In the genomic region with DNA sequence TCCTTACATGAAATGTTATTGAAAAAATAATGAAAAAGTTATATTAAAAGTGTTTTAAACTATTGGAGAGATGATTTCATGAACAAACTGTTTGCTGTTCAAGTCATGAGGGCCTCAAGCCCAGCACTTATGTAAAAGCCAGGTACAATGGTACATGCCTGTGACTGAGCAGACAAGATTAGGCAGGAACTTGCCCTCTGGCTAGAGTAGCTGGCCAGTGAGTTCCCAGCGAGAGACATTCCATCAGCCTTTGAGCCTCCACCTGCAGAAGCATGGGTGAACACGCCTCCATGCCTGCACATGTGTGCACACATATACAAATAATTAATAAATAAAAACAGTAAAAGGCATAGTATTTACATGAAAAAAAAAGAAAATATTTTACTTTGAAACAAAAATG, we compare ENCODE assay signal across 14 mouse cellular contexts.
"Had no signal": no experiment of that assay in that cellular context is flagged by ENCODE, and none has a peak within 500 bp of the region (broad histone marks: within the 10 kb centered on the region; RNA-seq: fewer than 3 reads in every experiment).

No protein-coding gene starts in this region.

- H3K9ac ChIP-seq: lung, embryonic 14.5 days; midbrain, embryonic 12.5 days; neural tube, embryonic 12.5 days; stomach, embryonic 15.5 days had no signal

- H3K4me1 ChIP-seq: midbrain, embryonic 10.5 days; midbrain, embryonic 12.5 days; neural tube, embryonic 12.5 days; stomach, embryonic 15.5 days had no signal

- H3K27me3 ChIP-seq: midbrain, embryonic 12.5 days; neural tube, embryonic 12.5 days; stomach, embryonic 15.5 days had no signal

- DNase-seq: lung, adult 18-20 months; lung, embryonic 14.5 days; lung, postnatal 10 days; lung, postnatal 4 days; midbrain, embryonic 14.5 days; right cerebral cortex, postnatal 14 days; thymus, adult 2 months; thymus, postnatal 25 days; thymus, postnatal 4 days had no signal

- H3K27ac ChIP-seq: midbrain, embryonic 10.5 days; midbrain, embryonic 12.5 days; neural tube, embryonic 12.5 days; stomach, embryonic 15.5 days; stomach, postnatal 0 days had no signal

- H3K9me3 ChIP-seq: midbrain, embryonic 10.5 days; midbrain, embryonic 12.5 days; neural tube, embryonic 12.5 days; stomach, embryonic 15.5 days had no signal

- H3K4me2 ChIP-seq: lung, embryonic 14.5 days; midbrain, embryonic 12.5 days; neural tube, embryonic 12.5 days; stomach, embryonic 15.5 days had no signal

- H3K4me3 ChIP-seq: midbrain, embryonic 10.5 days; midbrain, embryonic 12.5 days; neural tube, embryonic 12.5 days; stomach, embryonic 15.5 days had no signal

- H3K36me3 ChIP-seq: midbrain, embryonic 10.5 days; midbrain, embryonic 12.5 days; neural tube, embryonic 12.5 days; stomach, embryonic 15.5 days had no signal
